Mouse (Mus musculus) thymus, postnatal 4 days (tissue): ENCODE results near the gene Aplp1.

Experiments
- DNase-seq: peaks from one replicate; pipeline ENCODE4 v3.0.0; 2021

Gene Aplp1

GRCm38 (mm10) chr7:30444154-30444970 is 973 bp downstream of the Aplp1 start:
- DNase-seq = peak; percentile 53

DNA sequence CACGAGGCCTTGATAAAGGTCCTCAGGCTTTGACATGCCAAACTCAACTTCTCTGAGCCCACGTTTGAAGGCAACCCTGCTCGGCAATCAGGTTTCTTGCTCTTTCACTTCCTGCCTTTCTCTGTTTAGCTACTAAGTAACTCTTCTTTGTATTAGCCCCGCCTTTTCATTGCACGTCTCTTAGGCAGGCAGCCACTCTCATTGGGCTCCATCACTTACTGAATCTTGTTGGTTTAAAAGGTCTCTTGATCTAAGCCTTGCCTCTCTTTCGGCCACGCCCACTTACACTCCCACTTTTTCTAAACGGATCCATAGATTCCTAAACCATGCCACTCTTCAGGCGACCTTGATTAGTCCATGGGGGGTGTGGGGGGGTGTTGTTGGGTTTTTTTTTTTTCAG is 1.6 kb downstream of the Aplp1 start:
- no peak for DNase-seq

DNA sequence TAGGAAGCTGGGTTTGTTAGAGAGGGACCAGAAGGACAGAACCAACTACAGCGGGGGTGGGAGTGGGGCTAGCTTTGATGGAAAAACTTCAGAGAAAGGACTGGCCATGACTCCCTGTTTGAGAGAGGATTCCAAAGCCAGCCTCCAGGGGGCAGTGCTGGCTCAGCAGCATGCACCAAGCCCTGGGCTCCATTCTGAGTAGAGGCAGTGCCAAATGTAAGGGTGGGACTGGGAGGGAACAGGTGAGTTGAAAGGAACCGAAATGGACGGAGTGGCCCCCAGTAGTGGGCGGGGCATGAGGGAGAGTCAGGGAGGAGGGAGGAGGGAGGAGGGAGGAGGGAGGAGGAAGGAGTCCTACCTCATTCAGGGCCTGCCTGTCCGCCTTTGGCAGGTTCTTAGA is 4.6 kb downstream of the Aplp1 start:
- DNase-seq = peak; percentile 78

GRCm38 (mm10) chr7:30439734-30440133 is 5.6 kb downstream of the Aplp1 start:
- no peak for DNase-seq

GRCm38 (mm10) chr7:30436879-30437278 is 8.5 kb downstream of the Aplp1 start:
- DNase-seq = peak; percentile 51

DNA sequence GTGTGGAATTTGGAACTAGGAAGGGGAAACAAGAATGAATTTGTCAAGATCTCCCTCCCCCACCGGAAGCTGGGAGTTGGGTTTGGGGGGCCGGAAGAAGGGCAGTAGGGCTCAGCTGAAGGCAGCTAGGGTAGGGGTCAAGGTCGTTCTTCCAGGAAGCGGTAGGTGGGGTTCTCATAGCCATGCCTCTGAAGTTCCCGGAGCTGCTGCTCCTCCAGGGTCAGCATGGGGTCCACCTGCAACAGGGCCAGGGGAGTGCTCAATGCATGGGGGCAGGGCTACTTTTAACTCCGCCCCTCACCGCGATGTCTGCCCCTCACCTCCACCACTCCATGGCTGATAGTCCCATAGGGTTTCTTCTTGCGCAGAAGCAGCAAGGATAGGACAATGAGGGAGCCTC is 10.2 kb downstream of the Aplp1 start:
- DNase-seq = no peak

DNA sequence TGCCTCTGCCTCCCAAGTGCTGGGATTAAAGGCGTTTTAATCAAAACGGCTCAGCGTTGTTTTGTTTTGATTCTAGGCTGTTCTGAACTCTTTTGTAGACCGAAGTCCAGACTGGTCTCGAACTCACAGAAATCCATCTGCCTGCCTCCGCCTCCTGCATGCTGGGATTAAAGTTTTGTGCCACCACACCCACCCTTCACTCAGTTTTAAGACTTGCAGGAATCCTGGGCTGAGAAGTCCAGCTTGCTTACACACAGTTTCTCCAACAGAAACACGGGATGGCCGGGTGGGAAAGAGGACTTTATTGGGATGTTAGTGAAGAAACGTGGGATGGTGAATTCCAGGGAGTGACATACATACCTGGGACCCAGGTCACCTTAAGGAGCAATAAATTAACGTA is 10.6 kb downstream of the Aplp1 start:
- no peak for DNase-seq

GRCm38 (mm10) chr7:30434238-30434637 is 11.1 kb downstream of the Aplp1 start:
- peak; percentile 76 for DNase-seq

DNA sequence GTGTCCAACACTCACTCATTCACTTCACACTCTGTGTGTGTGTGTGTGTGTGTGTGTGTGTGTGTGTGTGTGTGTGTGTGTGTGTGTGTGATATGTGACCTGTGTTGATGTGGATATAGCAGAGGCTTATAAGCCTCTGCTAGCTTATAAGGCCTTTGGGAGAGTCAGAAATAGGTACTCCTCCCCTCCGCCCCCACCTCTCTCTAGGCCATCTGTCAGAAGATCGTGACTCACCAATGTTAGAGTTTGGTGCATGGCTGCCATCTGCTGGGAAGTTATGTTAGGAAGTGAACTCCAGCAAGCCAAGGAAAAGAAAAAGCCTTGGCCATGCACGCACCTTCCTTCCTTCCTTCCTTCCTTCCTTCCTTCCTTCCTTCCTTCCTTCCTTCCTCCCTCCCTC is 13.5 kb downstream of the Aplp1 start:
- DNase-seq = peak; percentile 82

GRCm38 (mm10) chr7:30430191-30430590 is 15.1 kb downstream of the Aplp1 start:
- DNase-seq = no peak

DNA sequence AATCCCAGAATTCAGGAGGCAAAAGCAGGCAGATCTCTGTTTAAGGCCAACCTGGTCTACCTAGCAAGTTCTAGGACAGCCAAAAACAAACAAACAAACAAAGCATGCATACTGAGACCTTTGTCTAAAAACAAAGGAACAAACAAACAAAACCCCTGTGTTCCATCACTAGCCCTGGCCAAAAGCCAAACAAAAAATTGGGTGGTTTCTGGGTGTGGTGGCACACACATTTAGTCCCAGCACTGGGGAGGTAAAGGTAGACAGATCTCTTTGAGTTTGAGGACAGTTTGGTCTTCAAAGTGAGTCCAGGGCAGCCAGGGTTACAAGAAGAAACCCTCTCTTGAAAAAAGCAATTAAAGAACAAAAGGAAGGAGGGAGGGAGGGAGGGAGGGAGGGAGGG is 16.0 kb downstream of the Aplp1 start:
- DNase-seq = no peak

- peak; percentile 74 for DNase-seq
Observed at GRCm38 (mm10) chr7:30423071-30423641, 22.2 kb downstream of the Aplp1 start.

- DNase-seq = peak; percentile 58
Observed at GRCm38 (mm10) chr7:30422560-30422959, 22.8 kb downstream of the Aplp1 start.

DNA sequence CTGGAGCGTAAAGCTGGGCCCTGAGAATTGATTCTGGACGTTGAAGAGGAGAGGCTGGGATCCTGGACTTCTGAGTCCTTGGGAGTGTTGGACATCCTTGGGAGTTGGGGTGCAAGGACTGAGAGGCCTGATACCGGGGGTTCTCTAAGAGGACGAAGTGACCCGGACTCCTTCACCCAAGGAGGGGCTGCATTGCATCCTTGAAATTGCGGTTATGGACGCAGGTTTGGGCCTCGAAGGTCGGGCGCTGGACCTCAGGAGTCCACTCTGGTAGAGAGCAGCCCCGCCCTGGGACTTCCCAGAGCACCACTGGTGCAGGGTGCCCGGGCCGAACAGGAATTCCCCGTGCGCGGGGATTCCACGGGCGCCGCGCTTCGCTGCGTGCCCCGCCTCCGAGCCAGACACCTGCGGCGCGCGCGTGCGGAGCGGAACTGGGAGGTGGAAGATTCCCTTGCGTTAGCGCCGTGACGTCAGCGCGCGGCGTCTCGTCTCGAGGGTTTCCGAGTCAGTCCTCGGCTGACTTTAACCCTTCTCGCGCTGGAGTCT is 23.4 kb downstream of the Aplp1 start:
- DNase-seq = peak; percentile 98

DNA sequence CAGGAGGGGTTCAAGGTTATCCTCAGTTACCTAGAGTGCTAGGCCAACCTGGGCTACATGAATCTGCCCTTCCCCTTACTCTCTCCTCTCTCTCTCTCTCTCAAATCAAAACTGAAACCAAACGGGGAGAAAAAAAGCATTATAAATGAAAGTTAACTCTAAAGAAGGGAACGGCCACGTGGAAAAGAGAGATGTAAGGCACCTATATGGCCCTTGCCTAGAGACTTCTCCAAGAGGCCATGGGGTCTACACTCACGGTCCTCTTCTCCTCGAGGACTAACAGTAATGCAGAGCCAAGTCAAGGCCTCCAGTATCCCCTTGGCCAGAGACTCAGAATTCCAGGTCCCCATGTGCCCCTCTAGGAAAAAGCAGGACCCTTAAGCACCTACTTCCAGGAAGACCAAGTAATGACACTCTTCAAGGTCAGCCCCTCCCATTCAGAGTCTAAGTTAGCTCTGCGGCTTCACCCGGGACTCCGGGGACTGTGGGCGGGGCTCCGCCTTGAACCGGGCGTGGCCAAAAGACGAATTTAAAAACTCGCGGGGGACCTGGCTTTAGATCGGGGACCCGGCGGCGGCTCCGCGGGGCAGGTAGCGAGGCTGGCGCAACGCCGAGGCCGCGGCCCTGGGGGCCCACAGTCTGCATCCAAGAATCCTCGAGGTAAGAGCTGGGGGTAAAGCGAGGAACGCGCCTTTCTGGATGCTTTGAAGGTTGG is 24.0 kb downstream of the Aplp1 start, which contains the start of gene Nfkbid:
Nfkbid (plus strand) TSS at position 558 of the 715 bp plus-strand sequence.
- peak; percentile 95 for DNase-seq

- no peak for DNase-seq
Observed at GRCm38 (mm10) chr7:30420673-30421072, 24.7 kb downstream of the Aplp1 start.

GRCm38 (mm10) chr7:30419561-30420499 is 25.5 kb downstream of the Aplp1 start, which contains the start of gene Hcst:
TSS of gene Hcst (minus strand) at chr7:30419854.
- DNase-seq = peak; percentile 70

- peak; percentile 60 for DNase-seq
Observed at GRCm38 (mm10) chr7:30417856-30418255, 27.5 kb downstream of the Aplp1 start.

GRCm38 (mm10) chr7:30413596-30413995 is 31.7 kb downstream of the Aplp1 start, which contains the start of gene Tyrobp:
TSS of gene Tyrobp (plus strand) at chr7:30413760.
- DNase-seq = peak; percentile 20

DNA sequence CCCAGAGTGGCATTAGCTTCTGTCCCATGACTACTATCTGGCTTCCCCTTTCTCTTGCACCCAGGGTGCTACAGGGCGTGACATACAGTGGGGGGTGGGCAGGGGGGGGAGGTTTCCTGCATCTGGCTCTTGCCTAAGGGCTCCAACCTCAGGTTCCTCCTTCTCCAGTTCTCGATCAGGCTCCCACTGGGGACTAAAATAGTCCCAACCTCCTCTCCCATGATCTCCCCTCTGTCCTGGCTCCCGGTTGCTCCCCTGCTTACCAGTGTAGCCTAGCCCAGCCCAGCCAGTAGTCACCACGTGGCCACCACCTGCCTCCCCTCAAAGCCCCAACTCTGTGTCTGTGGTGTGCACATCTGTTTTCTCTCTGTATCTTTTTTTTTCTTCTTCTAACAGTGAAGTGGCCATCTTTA is 32.6 kb downstream of the Aplp1 start:
- peak; percentile 59 for DNase-seq

GRCm38 (mm10) chr7:30411023-30411422 is 34.3 kb downstream of the Aplp1 start:
- no peak for DNase-seq

GRCm38 (mm10) chr7:30409789-30410188 is 35.5 kb downstream of the Aplp1 start:
- peak; percentile 56 for DNase-seq
